Mouse (Mus musculus): ENCODE measurements at regions not wholly inside any gene's neighbourhood (a gene's known extent, or its start where the extent isn't known, plus 50 kb on each side); places are given as distances from the start of the nearest gene placed in this dataset.

- Histone ChIP-seq H3K36me3 (ENCODE audit: insufficient read depth, low read length) (no peaks in the 10 kb centered on the region), H3K9me3 (replicated peaks; ENCODE audit: low read length) (no peaks in the 10 kb centered on the region), H3K4me1 (replicated peaks; ENCODE audit: insufficient read depth, low read length) (no peaks in the 10 kb centered on the region), H3K4me2 (ENCODE audit: low read length) (no peak overlapping the region), H3K4me3 (replicated peaks; ENCODE audit: low read depth, low read length) (no peak overlapping the region), H3K27me3 (ENCODE audit: insufficient read depth, low read length) (no peaks in the 10 kb centered on the region), H3K27ac (no peak overlapping the region), H3K9ac (ENCODE audit: low read depth, low read length) (no peak overlapping the region)
- 69% methylated on average over 1 of the region's 1 CpGs for WGBS
- no peak for DNase-seq (ENCODE audit: low spot score)
- ATAC-seq (replicated peaks; ENCODE audit: low FRiP score, low read depth), result no peak
- TF ChIP-seq CTCF (IDR thresholded peaks at IDR 0.05; ENCODE audit: low read depth), result no peak
Measured at GRCm38 (mm10) chr4:4205158-4205557, 127.8 kb upstream of the Sdr16c6 start.

- Histone ChIP-seq H3K27ac (no peak overlapping the region), H3K4me1 (replicated peaks; ENCODE audit: insufficient read depth, low read length) (no peaks in the 10 kb centered on the region), H3K9ac (ENCODE audit: low read depth, low read length) (no peak overlapping the region), H3K4me3 (replicated peaks; ENCODE audit: low read depth, low read length) (no peak overlapping the region), H3K9me3 (replicated peaks; ENCODE audit: low read length) (no peaks in the 10 kb centered on the region), H3K4me2 (ENCODE audit: low read length) (no peak overlapping the region), H3K27me3 (ENCODE audit: insufficient read depth, low read length) (no peaks in the 10 kb centered on the region), H3K36me3 (ENCODE audit: insufficient read depth, low read length) (no peaks in the 10 kb centered on the region)
- WGBS, result 52% methylated on average over 2 of the region's 2 CpGs
- TF ChIP-seq CTCF (IDR thresholded peaks at IDR 0.05; ENCODE audit: low read depth), result no peak
- ATAC-seq (replicated peaks; ENCODE audit: low FRiP score, low read depth) (no peak), DNase-seq (ENCODE audit: low spot score) (no peak)
Measured at GRCm38 (mm10) chr4:4199309-4199708, 122.0 kb upstream of the Sdr16c6 start.

GRCm38 (mm10) chr4:4195834-4196233, 118.5 kb upstream of the Sdr16c6 start:
- Histone ChIP-seq H3K4me1 (replicated peaks; ENCODE audit: insufficient read depth, low read length) (no peaks in the 10 kb centered on the region), H3K27ac (no peak overlapping the region), H3K9ac (ENCODE audit: low read depth, low read length) (no peak overlapping the region), H3K27me3 (ENCODE audit: insufficient read depth, low read length) (no peaks in the 10 kb centered on the region), H3K4me3 (replicated peaks; ENCODE audit: low read depth, low read length) (no peak overlapping the region), H3K36me3 (ENCODE audit: insufficient read depth, low read length) (no peaks in the 10 kb centered on the region), H3K9me3 (replicated peaks; ENCODE audit: low read length) (no peaks in the 10 kb centered on the region), H3K4me2 (ENCODE audit: low read length) (no peak overlapping the region)
- 74% methylated on average over 2 of the region's 2 CpGs for WGBS
- no peak for TF ChIP-seq CTCF (IDR thresholded peaks at IDR 0.05; ENCODE audit: low read depth)
- DNase-seq (ENCODE audit: low spot score) (peak; percentile 16), ATAC-seq (replicated peaks; ENCODE audit: low FRiP score, low read depth) (no peak)

GRCm38 (mm10) chr4:4195250-4195649, 117.9 kb upstream of the Sdr16c6 start:
- no peak for TF ChIP-seq CTCF (IDR thresholded peaks at IDR 0.05; ENCODE audit: low read depth)
- H3K4me3 ChIP-seq (replicated peaks; ENCODE audit: low read depth, low read length), result no peak overlapping the region
- no peaks in the 10 kb centered on the region for H3K36me3 ChIP-seq (ENCODE audit: insufficient read depth, low read length)
- 68% methylated on average over 8 of the region's 8 CpGs for WGBS
- DNase-seq (ENCODE audit: low spot score) (no peak), ATAC-seq (replicated peaks; ENCODE audit: low FRiP score, low read depth) (no peak)
- H3K27me3 ChIP-seq (ENCODE audit: insufficient read depth, low read length), result no peaks in the 10 kb centered on the region
- no peaks in the 10 kb centered on the region for H3K9me3 ChIP-seq (replicated peaks; ENCODE audit: low read length)
- H3K4me2 ChIP-seq (ENCODE audit: low read length), result no peak overlapping the region
- H3K9ac ChIP-seq (ENCODE audit: low read depth, low read length), result no peak overlapping the region
- no peak overlapping the region for H3K27ac ChIP-seq
- no peaks in the 10 kb centered on the region for H3K4me1 ChIP-seq (replicated peaks; ENCODE audit: insufficient read depth, low read length)

All from kidney, postnatal 0 days (tissue).